Mouse (Mus musculus) liver, adult 2 months (tissue): Measurements from ENCODE around the gene Fgfr2. TPM values are rescaled to one million over a fixed set of nuclear protein-coding genes. Genes with fewer than 3 reads are reported as not detected.
A peak's percentile ranks its signal among the peaks of the same experiment; 100 is the strongest.

Experiments used
- DNase-seq: peaks from one replicate; pipeline ENCODE4 v3.0.0-alpha.2; 2011; ENCODE audit warnings: low read depth, low spot score; ENCODE audit errors: extremely low read depth
- H3K27ac ChIP-seq: fragments of 200-500 bp; replicated peaks from 2 replicates; pipeline ENCODE4 v1.5.1; 2012; ENCODE audit warnings: low read depth, mild to moderate bottlenecking, control low read depth, inconsistent platforms, low read length; ENCODE audit not compliant: insufficient read depth
- H3K27me3 ChIP-seq: fragments of 200-500 bp; 2 replicates; pipeline ENCODE4 v1.6.1; 2012; ENCODE audit warnings: mild to moderate bottlenecking, moderate library complexity, low read length, inconsistent platforms; ENCODE audit not compliant: control insufficient read depth, insufficient read depth
- H3K36me3 ChIP-seq: fragments of 200-500 bp; 2 replicates; pipeline ENCODE4 v1.6.1; 2012; ENCODE audit warnings: low read length, inconsistent platforms; ENCODE audit not compliant: control insufficient read depth, insufficient read depth
- H3K4me1 ChIP-seq: fragments of 200-500 bp; 2 replicates; pipeline ENCODE4 v1.6.1; 2011; ENCODE audit warnings: low read length; ENCODE audit not compliant: control insufficient read depth, insufficient read depth
- H3K4me3 ChIP-seq: fragments of 200-500 bp; 2 replicates; pipeline ENCODE4 v1.5.1; 2011; ENCODE audit warnings: low read depth, mild to moderate bottlenecking, control low read depth, low read length, moderate library complexity; ENCODE audit not compliant: insufficient read depth
- H3K79me2 ChIP-seq: fragments of 200-500 bp; 2 replicates; pipeline ENCODE4 v1.6.1; 2012; ENCODE audit warnings: inconsistent platforms, mild to moderate bottlenecking, low read length, moderate library complexity; ENCODE audit not compliant: control insufficient read depth, insufficient read depth
- H3K9ac ChIP-seq: fragments of 200-500 bp; 2 replicates; pipeline ENCODE4 v1.6.1; 2012; ENCODE audit warnings: low read depth, mild to moderate bottlenecking, control low read depth, inconsistent platforms, low read length
- CTCF ChIP-seq: fragments of 200-500 bp; IDR thresholded peaks from 2 replicates; pipeline ENCODE4 v1.5.1; 2011; ENCODE audit warnings: low read depth, low read length, control low read depth
- POLR2A ChIP-seq: fragments of 200-500 bp; IDR thresholded peaks from 2 replicates; pipeline ENCODE4 v1.6.1; 2011; ENCODE audit warnings: low read length, control low read depth; ENCODE audit not compliant: insufficient read depth; ENCODE audit errors: extremely low read depth
- WGBS: fragments of 180-500 bp; shearing (Covaris S2); methylation state at CpG from one replicate; pipeline ENCODE4 v1.1.7; 2018; 5-methylcytosine and 5-hydroxymethylcytosine counted together
- polyA plus RNA-seq: library from polyadenylated mRNA; depleted of rRNA; stranded (reverse); fragments of >200 nt; gene quantifications from 2 replicates; pipeline ENCODE4 v1.2.3, GENCODE M21; 2012
- total RNA-seq: library from RNA; depleted of rRNA; stranded (reverse); fragments of >200 nt; gene quantifications from 2 replicates; pipeline ENCODE4 v1.2.3, GENCODE M21; 2014

Fgfr2 gene
- total and polyA plus RNA-seq, 2 experiments, result 16.7 to 35.2 TPM

GRCm38 (mm10) chr7:130950482-130950881, 2172.7 kb downstream of the Fgfr2 start:
- H3K36me3 ChIP-seq, result no peaks in the 10 kb centered on the region
- H3K4me1 ChIP-seq, result no peaks in the 10 kb centered on the region
- 90% methylated on average over 7 of the region's 7 CpGs for WGBS
- TF ChIP-seq CTCF (no peak), POLR2A (no peak)
- H3K9ac ChIP-seq, result no peak overlapping the region
- H3K27ac ChIP-seq, result no peak overlapping the region
- H3K79me2 ChIP-seq, result no peaks in the 10 kb centered on the region
- H3K27me3 ChIP-seq, result peaks cover 4% of the 10 kb centered on the region; the same call in 1 of the 2 replicates
- no peak overlapping the region for H3K4me3 ChIP-seq
- DNase-seq, result no peak

GRCm38 (mm10) chr7:130949331-130949751, 2173.8 kb downstream of the Fgfr2 start:
- Histone ChIP-seq H3K9ac (no peak overlapping the region), H3K27ac (peak overlapping the region; percentile 52), H3K4me3 (no peak overlapping the region), H3K4me1 (no peaks in the 10 kb centered on the region), H3K79me2 (no peaks in the 10 kb centered on the region), H3K27me3 (peaks cover 3% of the 10 kb centered on the region; the same call in 1 of the 2 replicates), H3K36me3 (no peaks in the 10 kb centered on the region)
- no peak for TF ChIP-seq POLR2A
- no peak for TF ChIP-seq CTCF
- no peak for DNase-seq
- WGBS, result 46% methylated on average over 8 of the region's 8 CpGs

- Histone ChIP-seq H3K4me3 (no peak overlapping the region), H3K4me1 (no peaks in the 10 kb centered on the region), H3K27me3 (no peaks in the 10 kb centered on the region; the same call in 1 of the 2 replicates), H3K27ac (no peak overlapping the region), H3K9ac (no peak overlapping the region), H3K79me2 (no peaks in the 10 kb centered on the region), H3K36me3 (no peaks in the 10 kb centered on the region)
- 52% methylated on average over 5 of the region's 5 CpGs for WGBS
- TF ChIP-seq POLR2A (no peak), CTCF (no peak)
- no peak for DNase-seq
Measured at GRCm38 (mm10) chr7:130948563-130949208, 2174.5 kb downstream of the Fgfr2 start.

- Histone ChIP-seq H3K4me3 (no peak overlapping the region), H3K27ac (no peak overlapping the region), H3K79me2 (no peaks in the 10 kb centered on the region), H3K36me3 (no peaks in the 10 kb centered on the region), H3K4me1 (no peaks in the 10 kb centered on the region), H3K9ac (no peak overlapping the region), H3K27me3 (no peaks in the 10 kb centered on the region; the same call in 1 of the 2 replicates)
- TF ChIP-seq CTCF (no peak), POLR2A (no peak)
- DNase-seq, result no peak
- 92% methylated on average over 12 of the region's 12 CpGs for WGBS
Measured at GRCm38 (mm10) chr7:130946303-130946702, 2176.8 kb downstream of the Fgfr2 start.

GRCm38 (mm10) chr7:130945730-130946129, 2177.4 kb downstream of the Fgfr2 start:
- DNase-seq, result no peak
- 89% methylated on average over 3 of the region's 3 CpGs for WGBS
- no peak overlapping the region for H3K4me3 ChIP-seq
- H3K36me3 ChIP-seq, result no peaks in the 10 kb centered on the region
- no peaks in the 10 kb centered on the region; the same call in 1 of the 2 replicates for H3K27me3 ChIP-seq
- H3K9ac ChIP-seq, result no peak overlapping the region
- H3K79me2 ChIP-seq, result no peaks in the 10 kb centered on the region
- H3K4me1 ChIP-seq, result no peaks in the 10 kb centered on the region
- TF ChIP-seq CTCF (no peak), POLR2A (no peak)
- no peak overlapping the region for H3K27ac ChIP-seq

- Histone ChIP-seq H3K4me3 (no peak overlapping the region), H3K9ac (no peak overlapping the region), H3K36me3 (no peaks in the 10 kb centered on the region), H3K27me3 (no peaks in the 10 kb centered on the region), H3K4me1 (no peaks in the 10 kb centered on the region), H3K27ac (no peak overlapping the region), H3K79me2 (no peaks in the 10 kb centered on the region)
- TF ChIP-seq POLR2A (no peak), CTCF (no peak)
- 91% methylated on average over 11 of the region's 11 CpGs for WGBS
- no peak for DNase-seq
Measured at GRCm38 (mm10) chr7:130944766-130945475, 2178.2 kb downstream of the Fgfr2 start.
